Mouse (Mus musculus) spleen, adult 18-20 months (tissue): ENCODE results near the gene Pex19.
A peak's percentile ranks its signal among the peaks of the same experiment; 100 is the strongest.

Experiments
- DNase-seq, 2 experiments: peaks; one replicate each; pipeline ENCODE4 v3.0.0; 2022; ENCODE audit warnings: mixed read lengths in 2 of 2

Gene Pex19

GRCm38 (mm10) chr1:172134072-172134471 is 7.5 kb downstream of the Pex19 start:
- DNase-seq, result no peak

- no peak for DNase-seq
Measured at GRCm38 (mm10) chr1:172140160-172140559, 13.6 kb downstream of the Pex19 start.

DNA sequence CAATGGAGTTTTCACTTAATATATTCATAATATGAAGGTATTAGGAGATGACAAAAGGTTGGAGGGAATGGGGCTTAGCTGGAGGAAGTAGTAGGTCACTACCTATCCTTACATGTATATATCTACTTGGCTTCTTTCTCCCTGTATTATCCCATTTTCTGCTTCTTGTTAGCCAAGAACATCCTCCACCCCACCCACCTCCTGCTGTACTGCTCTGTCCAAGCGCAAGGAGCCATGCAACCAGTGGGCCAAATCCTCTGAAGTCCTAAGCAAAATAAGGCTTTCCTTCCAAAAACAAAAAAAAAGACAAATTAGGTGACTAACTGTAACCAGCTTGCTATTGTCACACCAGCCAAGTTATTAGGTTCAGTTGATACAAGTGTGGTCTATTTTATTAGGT is 14.3 kb downstream of the Pex19 start:
- no peak for DNase-seq

- DNase-seq, result no peak
Measured at GRCm38 (mm10) chr1:172141529-172141928, 15.0 kb downstream of the Pex19 start.

GRCm38 (mm10) chr1:172143570-172143969 is 17.0 kb downstream of the Pex19 start:
- DNase-seq, result peak in 1 of 2 experiments; percentile 36

DNA sequence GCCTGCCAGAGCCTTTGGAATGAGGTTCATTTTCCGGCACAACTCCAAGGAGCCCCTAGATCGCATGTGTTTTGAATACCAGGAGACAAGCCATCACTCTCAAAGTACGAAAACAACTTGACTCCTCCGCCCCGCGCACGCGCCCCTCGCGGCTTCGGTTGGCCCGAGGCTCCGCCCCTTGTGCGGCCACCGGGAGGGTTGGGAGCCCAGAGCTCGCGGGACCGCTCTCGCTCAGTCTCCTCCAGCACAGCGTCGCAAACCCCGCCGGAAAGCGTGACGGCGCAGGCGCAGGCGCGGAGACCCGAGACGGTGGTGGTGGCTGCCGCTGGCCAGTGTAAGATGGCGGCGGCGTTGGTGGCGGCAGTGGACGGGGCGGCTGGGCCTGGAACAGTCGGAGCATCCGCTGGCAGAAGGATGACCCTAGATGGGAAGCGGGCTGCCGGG is 21.3 kb downstream of the Pex19 start, which contains the start of gene Dcaf8:
Dcaf8 (plus strand) TSS at position 250 of the 444 bp plus-strand sequence.
- peak; percentile 96 to 97 for DNase-seq

GRCm38 (mm10) chr1:172148279-172148954 is 21.9 kb downstream of the Pex19 start:
- no peak for DNase-seq

GRCm38 (mm10) chr1:172148955-172149815 is 22.6 kb downstream of the Pex19 start:
- DNase-seq, result no peak

DNA sequence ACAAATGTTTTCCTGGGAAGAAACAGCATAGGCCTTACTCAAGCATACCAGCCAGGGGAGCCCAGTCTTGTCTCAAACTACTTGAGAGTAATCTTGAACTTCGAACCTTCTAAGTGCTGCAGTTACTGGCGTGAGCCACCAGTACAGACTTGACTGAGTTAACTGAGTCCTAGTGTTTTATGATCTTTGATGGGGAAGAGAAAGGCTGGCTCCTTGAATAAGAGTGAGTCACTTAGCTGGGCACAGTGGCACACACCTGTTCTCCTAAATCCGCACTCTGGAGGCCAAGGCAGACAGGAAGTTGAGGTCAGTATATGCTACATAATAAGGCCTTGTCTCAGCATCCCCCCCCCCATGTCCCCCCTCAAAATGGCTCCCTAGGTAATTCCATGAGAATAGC is 28.0 kb downstream of the Pex19 start:
- DNase-seq, result no peak

- no peak for DNase-seq
Measured at GRCm38 (mm10) chr1:172155518-172155917, 29.0 kb downstream of the Pex19 start.

- DNase-seq, result no peak
Measured at GRCm38 (mm10) chr1:172159970-172160369, 33.4 kb downstream of the Pex19 start.

DNA sequence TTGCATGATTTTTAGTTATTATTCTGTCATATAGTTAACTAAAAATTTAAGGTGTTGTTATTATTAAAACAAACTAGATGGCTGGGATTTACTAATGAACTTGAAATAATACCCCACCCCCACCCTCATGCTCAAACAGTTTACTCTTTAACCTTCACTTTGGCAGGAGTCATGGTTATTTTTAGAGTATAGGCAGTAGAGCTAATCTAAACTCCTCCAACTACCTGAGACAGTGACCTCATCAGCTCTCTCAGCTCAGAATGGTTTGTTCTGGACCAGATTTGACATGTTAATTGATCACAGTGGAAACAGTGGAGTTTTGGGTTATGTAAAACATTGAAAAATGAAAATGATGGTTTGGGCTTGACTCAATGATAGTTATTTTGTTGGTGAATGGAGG is 34.0 kb downstream of the Pex19 start:
- no peak for DNase-seq

DNA sequence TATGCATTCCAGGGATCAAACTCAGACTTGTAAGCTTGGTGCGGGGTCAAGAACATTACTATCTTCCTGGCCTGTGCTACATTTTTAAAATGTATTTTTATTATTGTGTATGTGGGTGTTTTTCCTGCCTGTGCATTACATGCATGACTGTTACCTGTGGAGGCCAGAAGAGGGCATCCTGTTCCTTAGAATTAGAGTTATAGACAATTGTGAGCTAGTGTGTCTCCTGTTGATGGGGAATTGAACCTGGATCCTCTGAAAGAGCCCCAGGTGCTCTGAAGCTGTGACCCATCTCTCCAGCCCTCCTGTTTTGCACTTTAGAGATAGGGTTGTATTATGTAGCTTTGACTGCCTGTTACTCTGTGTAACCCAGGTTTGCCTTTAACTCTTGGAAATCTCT is 35.5 kb downstream of the Pex19 start:
- peak in 1 of 2 experiments; percentile 10 for DNase-seq

GRCm38 (mm10) chr1:172162959-172163358 is 36.4 kb downstream of the Pex19 start:
- no peak for DNase-seq

DNA sequence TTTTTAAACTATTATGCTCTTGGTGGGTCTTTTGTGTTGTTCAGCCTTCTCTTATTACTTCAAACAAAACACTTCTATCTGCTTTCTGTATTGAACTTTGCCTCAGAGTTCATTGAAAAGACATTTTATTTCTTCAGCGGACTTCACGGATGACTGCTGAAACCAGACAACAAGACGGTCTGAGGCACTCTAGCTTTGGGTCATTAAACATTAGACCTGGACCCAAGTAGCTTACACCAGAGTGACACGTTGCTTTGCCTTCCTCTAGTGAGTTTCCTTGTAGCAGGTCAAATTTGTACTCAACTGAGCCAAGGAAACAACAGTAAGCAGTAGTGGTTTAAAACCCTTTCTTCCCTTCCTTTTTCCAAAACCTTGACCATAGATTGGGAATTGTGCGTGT is 41.4 kb downstream of the Pex19 start:
- DNase-seq, result no peak

- no peak for DNase-seq
Measured at GRCm38 (mm10) chr1:172169809-172170208, 43.3 kb downstream of the Pex19 start.

DNA sequence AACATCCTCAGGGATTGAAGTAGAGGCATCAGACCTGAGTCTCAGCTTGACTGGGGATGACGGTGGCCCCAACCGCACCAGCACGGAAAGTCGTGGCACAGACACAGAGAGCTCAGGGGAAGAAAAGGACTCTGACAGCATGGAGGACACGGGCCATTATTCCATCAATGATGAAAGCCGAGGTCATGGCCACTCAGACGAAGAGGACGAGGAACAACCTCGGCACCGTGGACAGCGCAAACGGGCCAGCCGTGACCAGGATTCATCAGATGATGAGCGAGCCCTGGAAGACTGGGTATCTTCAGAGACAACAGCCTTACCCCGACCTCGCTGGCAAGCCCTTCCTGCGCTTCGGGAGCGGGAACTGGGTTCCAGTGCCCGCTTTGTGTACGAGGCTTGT is 45.8 kb downstream of the Pex19 start:
- DNase-seq, result no peak

DNA sequence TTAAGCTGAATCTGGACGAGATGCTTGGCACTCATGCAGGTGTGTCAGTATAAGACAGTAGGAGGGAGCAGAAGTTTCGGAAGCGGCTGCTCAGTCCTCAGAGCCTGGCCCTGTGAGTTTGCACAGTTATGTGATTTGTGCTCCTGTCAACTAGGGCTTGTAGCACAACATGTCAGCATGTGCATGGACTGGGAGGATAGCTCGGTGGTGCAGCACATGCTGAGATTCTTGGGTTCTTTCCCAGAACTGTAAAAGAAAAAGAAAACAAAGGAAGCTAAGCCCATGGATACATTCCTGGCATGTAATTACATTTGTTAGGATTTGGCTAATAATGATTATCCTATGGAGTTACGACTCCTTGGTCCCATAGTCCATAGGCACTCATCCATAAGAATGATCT is 46.6 kb downstream of the Pex19 start:
- no peak for DNase-seq

GRCm38 (mm10) chr1:172177791-172178190 is 51.2 kb downstream of the Pex19 start:
- DNase-seq, result no peak

GRCm38 (mm10) chr1:172179102-172179501 is 52.5 kb downstream of the Pex19 start:
- DNase-seq, result no peak

- no peak for DNase-seq
Measured at GRCm38 (mm10) chr1:172180881-172181280, 54.3 kb downstream of the Pex19 start.

DNA sequence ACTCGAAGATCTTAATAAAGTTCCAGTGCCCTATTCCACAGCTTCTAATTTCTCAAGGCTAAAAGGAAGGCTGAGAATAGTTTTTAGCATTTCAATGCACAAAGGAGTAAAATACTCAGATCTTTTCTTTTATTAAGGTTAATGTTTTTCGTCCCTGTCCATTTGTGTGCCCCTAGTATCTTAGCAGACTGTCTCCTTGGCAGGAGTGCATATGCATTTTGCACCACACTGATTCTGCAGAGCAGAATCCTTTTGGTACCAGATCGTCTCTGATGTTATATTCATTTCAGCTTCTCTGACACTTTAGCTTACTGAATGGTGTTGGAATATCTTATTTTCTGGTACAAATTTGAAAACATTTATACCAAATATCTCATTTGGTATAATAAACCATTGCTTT is 55.2 kb downstream of the Pex19 start:
- no peak for DNase-seq

DNA sequence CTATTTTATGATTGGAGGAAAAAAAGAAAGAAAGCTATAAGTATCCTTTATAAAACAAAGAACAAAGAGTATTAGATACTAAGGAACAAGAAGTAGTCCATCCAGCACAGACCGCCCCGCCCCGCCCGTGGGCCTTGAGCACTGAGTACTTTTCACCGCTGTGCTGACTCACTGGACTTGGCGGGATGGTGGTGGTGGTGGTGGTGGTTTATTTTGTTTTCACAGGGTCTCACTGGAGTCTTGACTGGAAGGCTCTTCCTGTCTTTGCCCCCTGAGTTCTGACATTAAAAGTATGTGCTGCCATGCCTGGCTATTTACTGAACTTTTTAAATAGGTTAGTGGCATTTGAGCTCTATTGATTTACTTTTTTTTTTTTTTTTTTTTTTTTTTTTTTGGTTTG is 56.5 kb downstream of the Pex19 start:
- no peak for DNase-seq

GRCm38 (mm10) chr1:172183915-172184314 is 57.4 kb downstream of the Pex19 start:
- DNase-seq, result no peak
